Mouse (Mus musculus) adrenal gland, postnatal 14 days (tissue): ENCODE measurements at regions not wholly inside any gene's neighbourhood (a gene's known extent, or its start where the extent isn't known, plus 50 kb on each side); places are given as distances from the start of the nearest gene placed in this dataset.

Source experiments
- DNase-seq: peaks from one replicate; pipeline ENCODE4 v3.0.0; 2021; ENCODE audit warnings: mixed read lengths

DNA sequence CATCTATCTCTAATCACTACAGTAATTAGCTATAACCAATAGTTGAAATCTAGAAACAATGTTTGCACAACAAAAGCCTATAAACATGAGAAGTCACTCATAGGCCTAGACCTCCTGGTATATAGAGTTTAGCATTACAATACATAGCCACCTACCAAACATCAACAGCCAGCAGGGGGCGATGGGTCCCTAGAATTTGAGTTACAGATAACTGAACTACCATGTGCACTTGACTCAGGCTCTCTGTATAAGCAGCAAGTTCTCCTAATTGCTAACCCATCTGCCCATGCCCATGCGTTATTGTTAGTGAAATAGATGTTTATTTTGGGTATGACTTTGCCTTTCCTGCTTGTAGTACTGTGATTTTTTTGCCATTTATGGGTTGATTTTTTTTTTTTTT is 106.9 kb upstream of the Tgif2lx2 start:
- peak; percentile 13 for DNase-seq

DNA sequence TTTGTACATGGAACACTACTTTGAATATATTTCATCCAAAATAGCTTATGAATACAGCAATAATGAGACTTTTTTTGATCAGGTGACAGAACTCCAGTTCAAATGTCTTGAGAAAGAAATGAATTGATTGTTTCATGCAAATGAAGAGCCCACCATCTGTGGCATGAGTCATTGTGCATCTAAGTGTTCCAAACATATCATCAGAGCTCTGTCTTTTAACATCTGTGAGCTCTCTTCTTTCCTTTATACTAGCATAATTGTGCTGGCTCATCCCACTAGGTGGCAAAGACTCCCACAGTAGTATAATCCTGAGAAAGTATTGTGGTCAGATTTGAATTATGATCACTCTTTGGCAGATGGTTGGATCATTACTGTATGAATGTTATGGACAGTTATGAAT is 70.1 kb upstream of the Tgif2lx2 start:
- DNase-seq = no peak
